Mouse (Mus musculus) forebrain, embryonic 15.5 days (tissue): Measurements from ENCODE around the gene Gorasp1. TPM values are rescaled to one million over a fixed set of nuclear protein-coding genes. Genes with fewer than 3 reads are reported as not detected.

Source experiments
- ATAC-seq: fragments of 200-750 bp; cut with Nextera tagmentation; replicated peaks from 2 replicates; pipeline ENCODE4 v1.8.0; 2017; ENCODE audit warnings: mild to moderate bottlenecking, moderate TSS enrichment, moderate library complexity
- H3K27ac ChIP-seq: fragments of 300-500 bp; sonication (generic); replicated peaks from 2 replicates; pipeline ENCODE4 v1.5.1; 2015; ENCODE audit warnings: mild to moderate bottlenecking, inconsistent platforms
- H3K27me3 ChIP-seq: fragments of 300-500 bp; sonication (generic); 2 replicates; pipeline ENCODE4 v1.6.1; 2015; ENCODE audit warnings: inconsistent platforms
- H3K36me3 ChIP-seq: fragments of 300-500 bp; sonication (generic); 2 replicates; pipeline ENCODE4 v1.6.1; 2015; ENCODE audit warnings: mild to moderate bottlenecking, inconsistent platforms
- H3K4me1 ChIP-seq: fragments of 300-500 bp; sonication (generic); 2 replicates; pipeline ENCODE4 v1.6.1; 2015; ENCODE audit warnings: inconsistent platforms
- H3K4me2 ChIP-seq: fragments of 300-500 bp; sonication (generic); replicated peaks from 2 replicates; pipeline ENCODE4 v1.6.1; 2015; ENCODE audit warnings: mild to moderate bottlenecking, inconsistent platforms
- H3K4me3 ChIP-seq: fragments of 300-500 bp; sonication (generic); 2 replicates; pipeline ENCODE4 v1.5.1; 2015; ENCODE audit warnings: mild to moderate bottlenecking, inconsistent platforms
- H3K9ac ChIP-seq: fragments of 300-500 bp; sonication (generic); replicated peaks from 2 replicates; pipeline ENCODE4 v1.6.1; 2015; ENCODE audit warnings: mild to moderate bottlenecking, inconsistent platforms
- H3K9me3 ChIP-seq: fragments of 300-500 bp; sonication (generic); 2 replicates; pipeline ENCODE4 v1.6.1; 2016; ENCODE audit warnings: inconsistent platforms
- WGBS: fragments of 180-500 bp; shearing (Covaris S2); methylation state at CpG from one replicate; pipeline ENCODE4 v1.1.7; 2015; ENCODE audit warnings: mixed read lengths; 5-methylcytosine and 5-hydroxymethylcytosine counted together
- polyA plus RNA-seq: library from polyadenylated mRNA; unstranded; fragments of >200 nt; fragmentation: Nextera tagmentation; extraction: Ambion mirVana; gene quantifications from 2 replicates; pipeline ENCODE4 v1.2.1, GENCODE M21; 2015

The Gorasp1 gene
- polyA plus RNA-seq, 1 experiment from 2014 or later = 26.2 TPM

DNA sequence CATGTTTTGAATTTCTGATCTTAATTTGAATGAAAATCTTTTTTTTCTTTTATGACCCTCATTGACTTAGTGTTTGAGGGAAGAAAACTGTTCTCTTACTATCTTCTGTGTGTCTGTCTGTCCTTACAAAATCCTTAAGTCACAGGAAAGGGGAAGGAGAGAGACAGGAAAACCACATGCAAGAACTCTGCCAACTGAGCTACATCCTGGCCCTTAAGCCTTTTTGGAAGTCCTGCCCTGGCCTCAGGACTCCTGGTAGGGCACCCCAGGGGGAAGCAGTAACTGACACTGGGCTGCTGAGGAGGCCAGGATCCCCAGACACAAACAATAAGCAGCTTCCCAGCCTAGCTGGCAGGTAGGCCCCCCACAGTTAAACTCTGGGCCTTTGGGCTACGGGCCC lies 6.0 kb upstream of the Gorasp1 start:
- Histone ChIP-seq H3K9ac (no peak overlapping the region), H3K9me3 (no peaks in the 10 kb centered on the region), H3K4me3 (no peak overlapping the region), H3K36me3 (no peaks in the 10 kb centered on the region), H3K4me1 (no peaks in the 10 kb centered on the region), H3K4me2 (no peak overlapping the region), H3K27ac (no peak overlapping the region), H3K27me3 (no peaks in the 10 kb centered on the region)
- ATAC-seq = no peak
- 54% methylated on average over 1 of the region's 1 CpGs for WGBS

DNA sequence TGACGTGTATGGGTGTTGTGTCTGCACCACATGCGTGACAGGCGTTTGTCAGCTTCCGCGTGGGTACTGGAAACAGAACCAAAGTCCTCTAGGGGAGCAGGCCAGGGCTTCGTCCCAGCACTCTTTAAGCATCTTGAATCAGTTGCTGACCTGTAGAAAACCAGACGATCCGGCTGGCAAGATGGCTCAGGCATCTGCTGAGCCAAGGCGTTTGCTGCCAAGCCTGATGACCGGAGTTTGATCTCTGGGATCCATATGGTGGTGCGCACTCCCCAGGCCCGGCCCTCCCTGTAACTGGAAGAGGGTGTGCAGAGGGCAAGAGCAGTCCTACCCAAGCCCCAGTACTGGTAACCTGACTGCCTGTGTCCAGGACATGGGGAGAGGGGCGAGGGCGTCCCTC lies 4.5 kb upstream of the Gorasp1 start:
- Histone ChIP-seq H3K27me3 (no peaks in the 10 kb centered on the region), H3K36me3 (no peaks in the 10 kb centered on the region), H3K9ac (no peak overlapping the region), H3K4me2 (no peak overlapping the region), H3K4me1 (peaks cover 6% of the 10 kb centered on the region), H3K9me3 (no peaks in the 10 kb centered on the region), H3K4me3 (no peak overlapping the region), H3K27ac (no peak overlapping the region)
- WGBS = 85% methylated on average over 14 of the region's 14 CpGs
- ATAC-seq = no peak

DNA sequence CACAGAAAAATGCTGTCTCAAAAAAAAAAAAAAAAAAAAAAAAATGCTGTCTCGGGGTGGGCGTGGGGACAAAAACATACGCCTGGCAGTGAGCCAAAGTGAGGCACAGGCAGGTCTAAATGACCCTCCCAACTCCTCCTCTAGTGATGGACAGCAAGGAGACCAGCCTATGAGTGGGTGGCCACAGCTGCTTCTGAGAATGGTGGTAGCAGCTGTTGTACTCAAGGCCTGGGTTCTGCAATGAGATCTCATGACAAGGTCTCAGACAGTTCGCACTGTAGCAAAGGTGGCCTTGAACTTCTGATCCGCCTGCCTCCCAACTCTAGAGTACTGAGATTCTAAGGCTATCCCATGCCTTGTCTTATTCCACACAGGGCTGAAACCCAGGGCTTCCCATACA lies 4.0 kb upstream of the Gorasp1 start:
- 82% methylated on average over 5 of the region's 5 CpGs for WGBS
- Histone ChIP-seq H3K27ac (no peak overlapping the region), H3K4me3 (no peak overlapping the region), H3K4me2 (no peak overlapping the region), H3K4me1 (peaks cover 11% of the 10 kb centered on the region), H3K36me3 (no peaks in the 10 kb centered on the region), H3K27me3 (no peaks in the 10 kb centered on the region), H3K9me3 (no peaks in the 10 kb centered on the region), H3K9ac (no peak overlapping the region)
- no peak for ATAC-seq

DNA sequence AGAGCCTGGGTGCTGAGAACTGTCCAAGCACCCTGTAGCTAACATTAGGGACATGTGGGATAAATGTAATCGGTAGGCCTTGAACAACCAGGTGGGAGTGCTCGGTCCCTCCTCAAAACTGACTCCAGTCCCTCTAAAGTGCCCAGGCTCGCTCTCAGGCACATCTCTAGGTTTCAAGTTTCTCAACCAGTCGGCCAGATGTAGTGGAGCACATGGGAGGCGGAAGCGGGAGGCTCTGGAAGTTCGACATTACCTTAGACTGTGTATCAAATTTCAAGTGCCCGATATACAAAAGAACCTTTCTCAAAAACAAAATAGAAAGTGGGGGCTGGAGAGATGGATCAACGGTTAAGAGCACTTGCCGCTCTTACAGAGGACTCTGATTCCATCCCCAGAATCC lies 2.3 kb upstream of the Gorasp1 start:
- peaks cover 21% of the 10 kb centered on the region for H3K4me1 ChIP-seq
- no peaks in the 10 kb centered on the region for H3K27me3 ChIP-seq
- H3K9me3 ChIP-seq = no peaks in the 10 kb centered on the region
- no peak overlapping the region for H3K9ac ChIP-seq
- H3K27ac ChIP-seq = no peak overlapping the region
- no peak for ATAC-seq
- no peaks in the 10 kb centered on the region for H3K36me3 ChIP-seq
- 73% methylated on average over 10 of the region's 10 CpGs for WGBS
- no peak overlapping the region for H3K4me3 ChIP-seq
- no peak overlapping the region for H3K4me2 ChIP-seq

DNA sequence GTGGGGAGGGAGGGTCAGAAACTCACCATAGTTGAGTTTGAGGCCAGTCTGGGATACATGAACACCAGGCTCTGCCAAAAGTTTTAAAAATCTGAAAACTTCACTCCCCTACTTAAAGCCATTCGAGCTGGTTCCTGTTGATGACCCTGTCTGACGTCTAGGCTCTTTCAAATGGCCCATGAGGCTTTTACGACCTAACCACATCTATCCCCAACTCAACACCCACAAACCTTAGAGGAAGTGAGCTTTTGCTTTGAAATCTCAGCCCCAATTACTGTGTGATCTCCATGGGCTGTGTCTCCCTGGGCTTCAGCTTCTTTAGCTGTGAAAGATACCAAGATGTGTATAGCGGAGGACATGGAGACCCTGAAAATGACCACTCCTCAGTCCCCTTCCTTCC lies 1.1 kb upstream of the Gorasp1 start:
- Histone ChIP-seq H3K9me3 (no peaks in the 10 kb centered on the region), H3K36me3 (no peaks in the 10 kb centered on the region), H3K4me1 (peaks cover 21% of the 10 kb centered on the region), H3K27ac (no peak overlapping the region), H3K9ac (no peak overlapping the region), H3K4me3 (no peak overlapping the region), H3K4me2 (no peak overlapping the region), H3K27me3 (no peaks in the 10 kb centered on the region)
- WGBS = 83% methylated on average over 4 of the region's 4 CpGs
- ATAC-seq = no peak

DNA sequence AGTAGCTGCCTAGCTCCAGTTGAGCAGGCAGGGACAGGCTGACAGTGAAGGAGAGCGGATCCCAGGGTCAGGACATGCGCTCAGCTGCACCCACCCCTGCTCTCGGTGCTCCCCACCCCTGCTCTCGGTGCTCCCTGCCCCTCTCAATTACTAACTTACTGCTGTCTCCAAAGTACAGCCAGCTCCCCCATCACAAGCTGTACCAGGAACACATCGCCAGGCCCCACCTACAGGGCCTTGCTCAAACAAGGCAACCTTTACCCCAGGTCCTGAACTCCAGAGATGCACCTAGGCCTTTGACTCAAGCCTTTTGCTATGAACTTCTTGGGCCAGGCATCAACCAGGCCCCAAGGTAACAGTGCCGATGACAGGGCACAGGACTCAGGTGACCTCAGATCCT lies 3.7 kb downstream of the Gorasp1 start:
- Histone ChIP-seq H3K4me1 (peaks cover 21% of the 10 kb centered on the region), H3K27ac (no peak overlapping the region), H3K4me2 (no peak overlapping the region), H3K9me3 (no peaks in the 10 kb centered on the region), H3K27me3 (no peaks in the 10 kb centered on the region), H3K9ac (no peak overlapping the region), H3K36me3 (peaks cover 12% of the 10 kb centered on the region; the same call in 1 of the 2 replicates), H3K4me3 (no peak overlapping the region)
- no peak for ATAC-seq
- WGBS = 94% methylated on average over 6 of the region's 6 CpGs

DNA sequence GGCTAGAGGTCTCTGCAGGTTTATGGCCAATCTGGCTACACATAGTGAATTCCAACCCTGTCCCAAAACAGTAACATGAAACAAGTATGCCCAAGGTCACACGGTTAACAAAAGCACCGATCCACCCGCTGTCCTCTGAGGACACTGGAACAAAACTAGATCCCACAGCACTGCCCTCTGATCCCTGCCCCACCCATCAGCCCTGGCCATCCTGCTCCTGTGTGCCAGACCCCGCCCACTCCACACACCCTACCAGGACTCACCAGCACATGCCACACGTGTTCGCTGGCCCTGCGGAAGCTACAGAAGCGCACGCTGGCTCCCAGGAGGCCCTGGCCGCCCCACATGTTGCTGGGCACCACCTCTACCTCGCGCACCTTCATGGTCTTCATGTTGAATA lies 5.0 kb downstream of the Gorasp1 start:
- 89% methylated on average over 12 of the region's 12 CpGs for WGBS
- no peaks in the 10 kb centered on the region for H3K27me3 ChIP-seq
- ATAC-seq = no peak
- no peak overlapping the region for H3K4me2 ChIP-seq
- peaks cover 25% of the 10 kb centered on the region for H3K36me3 ChIP-seq
- H3K4me3 ChIP-seq = no peak overlapping the region
- no peak overlapping the region for H3K27ac ChIP-seq
- H3K9ac ChIP-seq = no peak overlapping the region
- no peaks in the 10 kb centered on the region for H3K9me3 ChIP-seq
- peaks cover 15% of the 10 kb centered on the region for H3K4me1 ChIP-seq

DNA sequence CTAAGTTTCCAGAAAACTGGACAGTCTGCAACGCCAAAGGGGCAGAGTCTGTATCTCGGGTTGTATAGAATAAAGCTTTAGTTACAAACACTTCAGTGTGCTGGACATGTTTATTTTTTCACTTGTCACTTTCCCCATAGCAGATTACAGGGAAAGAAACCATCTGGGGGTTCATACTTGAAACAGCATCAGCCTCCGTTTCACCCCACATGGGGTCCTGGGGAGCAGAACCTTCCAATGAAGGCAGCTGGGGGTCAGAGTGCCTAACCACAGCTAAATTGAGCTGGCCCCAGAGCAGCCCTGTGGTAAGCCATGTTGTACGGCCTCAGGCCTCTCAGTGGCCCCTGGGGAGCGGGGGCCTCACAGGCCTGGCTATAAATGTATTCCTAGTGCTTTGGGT lies 10.9 kb downstream of the Gorasp1 start:
- Histone ChIP-seq H3K4me1 (no peaks in the 10 kb centered on the region), H3K27ac (no peak overlapping the region), H3K4me2 (no peak overlapping the region), H3K4me3 (no peak overlapping the region), H3K36me3 (peaks cover 73% of the 10 kb centered on the region), H3K27me3 (no peaks in the 10 kb centered on the region), H3K9me3 (no peaks in the 10 kb centered on the region), H3K9ac (no peak overlapping the region)
- ATAC-seq = no peak
- WGBS = 90% methylated on average over 5 of the region's 5 CpGs

DNA sequence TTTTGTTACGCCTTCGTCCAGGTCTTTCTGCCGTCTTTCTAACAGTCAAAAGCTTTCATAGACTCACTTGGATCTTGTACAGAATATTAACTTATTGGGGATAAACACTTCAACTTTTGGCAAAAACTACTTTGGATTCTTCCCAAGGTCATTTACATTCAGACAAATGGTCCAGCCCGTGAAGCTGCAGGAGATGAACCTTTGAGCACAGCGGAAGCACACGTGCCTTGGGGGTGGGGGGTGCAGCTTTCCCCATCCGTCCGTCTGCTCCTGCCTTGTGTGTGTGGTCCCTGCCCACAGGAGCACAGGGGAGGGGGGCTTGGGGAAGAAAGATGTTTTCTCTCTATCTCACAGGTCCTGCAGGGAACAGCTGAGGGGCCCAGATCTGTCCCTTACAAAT lies 11.6 kb downstream of the Gorasp1 start:
- 64% methylated on average over 8 of the region's 8 CpGs for WGBS
- H3K36me3 ChIP-seq = peaks cover 80% of the 10 kb centered on the region
- H3K27me3 ChIP-seq = no peaks in the 10 kb centered on the region
- H3K4me3 ChIP-seq = no peak overlapping the region
- H3K9ac ChIP-seq = no peak overlapping the region
- no peak overlapping the region for H3K4me2 ChIP-seq
- H3K9me3 ChIP-seq = no peaks in the 10 kb centered on the region
- no peaks in the 10 kb centered on the region for H3K4me1 ChIP-seq
- ATAC-seq = no peak
- H3K27ac ChIP-seq = no peak overlapping the region

DNA sequence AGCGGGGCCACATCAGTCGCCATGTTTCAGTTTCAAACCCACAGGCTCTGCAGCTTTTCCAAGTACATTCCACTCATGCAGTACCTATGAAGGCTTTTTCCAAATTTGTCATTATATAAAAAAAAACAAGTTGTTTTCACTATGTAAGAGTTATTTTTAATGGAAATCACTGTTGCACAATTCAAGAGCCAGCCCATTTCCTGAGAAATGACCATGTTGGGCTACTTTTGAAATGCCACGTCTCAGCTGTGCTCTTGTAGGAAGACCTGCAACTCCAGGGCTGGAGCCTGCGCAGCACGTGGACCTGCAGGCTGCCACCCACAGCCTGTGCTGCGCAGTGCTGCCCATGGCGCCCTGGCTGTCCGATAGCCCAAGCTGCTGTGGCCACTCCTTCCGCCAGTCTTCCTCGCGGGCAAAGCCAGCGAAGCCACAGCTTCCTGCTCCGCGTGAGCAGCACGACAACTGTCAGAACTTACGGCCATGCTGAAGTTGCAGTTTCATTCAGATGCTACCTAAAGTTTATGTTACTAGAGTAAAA lies 12.2 kb downstream of the Gorasp1 start:
- Histone ChIP-seq H3K27me3 (no peaks in the 10 kb centered on the region), H3K4me3 (no peak overlapping the region), H3K36me3 (peaks cover 83% of the 10 kb centered on the region), H3K4me2 (no peak overlapping the region), H3K9me3 (no peaks in the 10 kb centered on the region), H3K4me1 (no peaks in the 10 kb centered on the region), H3K27ac (no peak overlapping the region), H3K9ac (no peak overlapping the region)
- no peak for ATAC-seq
- 93% methylated on average over 16 of the region's 16 CpGs for WGBS

DNA sequence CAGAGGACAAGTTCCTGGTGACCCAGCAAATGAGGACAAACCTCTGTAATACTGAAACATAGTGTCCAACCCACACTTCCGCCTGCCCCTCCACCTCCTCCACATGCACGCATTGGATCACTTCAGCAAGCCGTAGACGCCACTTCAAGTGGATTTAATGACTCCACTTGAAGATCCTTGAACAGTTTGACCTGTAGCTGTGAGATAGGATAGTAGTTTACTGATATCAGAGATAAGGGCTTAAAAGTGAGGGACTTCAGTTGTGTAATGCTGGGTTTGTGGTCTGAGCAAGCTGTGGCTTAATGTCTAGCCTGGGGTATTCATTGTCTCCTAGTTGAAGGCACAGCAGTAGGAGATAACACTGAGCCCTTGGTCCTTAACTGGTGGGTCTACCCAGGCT lies 13.9 kb downstream of the Gorasp1 start:
- no peak overlapping the region for H3K27ac ChIP-seq
- no peaks in the 10 kb centered on the region for H3K4me1 ChIP-seq
- 89% methylated on average over 4 of the region's 4 CpGs for WGBS
- no peaks in the 10 kb centered on the region for H3K9me3 ChIP-seq
- H3K36me3 ChIP-seq = peaks cover 85% of the 10 kb centered on the region
- H3K9ac ChIP-seq = no peak overlapping the region
- H3K4me3 ChIP-seq = no peak overlapping the region
- ATAC-seq = no peak
- no peak overlapping the region for H3K4me2 ChIP-seq
- no peaks in the 10 kb centered on the region for H3K27me3 ChIP-seq

DNA sequence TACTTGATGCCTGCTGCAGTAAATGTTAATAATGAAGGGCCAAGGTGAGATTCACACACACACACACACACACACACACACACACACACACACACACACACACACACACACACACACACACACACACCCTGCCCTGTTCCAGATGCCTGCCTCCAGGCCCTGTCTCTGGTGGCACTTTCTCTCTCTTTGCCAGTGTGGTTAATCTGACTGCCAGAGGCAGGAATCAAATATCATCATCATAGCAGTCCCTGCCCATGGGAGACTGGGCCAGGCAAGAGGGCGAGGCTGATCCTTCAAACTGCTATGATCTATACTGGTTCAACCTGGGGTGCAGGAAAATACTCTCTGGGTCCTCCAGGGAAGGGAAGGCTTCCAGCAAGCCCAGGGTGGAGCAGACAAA lies 17.5 kb downstream of the Gorasp1 start:
- Histone ChIP-seq H3K9ac (no peak overlapping the region), H3K4me2 (no peak overlapping the region), H3K27ac (no peak overlapping the region), H3K4me3 (no peak overlapping the region), H3K27me3 (no peaks in the 10 kb centered on the region), H3K36me3 (peaks cover 76% of the 10 kb centered on the region), H3K9me3 (no peaks in the 10 kb centered on the region), H3K4me1 (no peaks in the 10 kb centered on the region)
- WGBS = 93% methylated on average over 1 of the region's 1 CpGs
- ATAC-seq = no peak

DNA sequence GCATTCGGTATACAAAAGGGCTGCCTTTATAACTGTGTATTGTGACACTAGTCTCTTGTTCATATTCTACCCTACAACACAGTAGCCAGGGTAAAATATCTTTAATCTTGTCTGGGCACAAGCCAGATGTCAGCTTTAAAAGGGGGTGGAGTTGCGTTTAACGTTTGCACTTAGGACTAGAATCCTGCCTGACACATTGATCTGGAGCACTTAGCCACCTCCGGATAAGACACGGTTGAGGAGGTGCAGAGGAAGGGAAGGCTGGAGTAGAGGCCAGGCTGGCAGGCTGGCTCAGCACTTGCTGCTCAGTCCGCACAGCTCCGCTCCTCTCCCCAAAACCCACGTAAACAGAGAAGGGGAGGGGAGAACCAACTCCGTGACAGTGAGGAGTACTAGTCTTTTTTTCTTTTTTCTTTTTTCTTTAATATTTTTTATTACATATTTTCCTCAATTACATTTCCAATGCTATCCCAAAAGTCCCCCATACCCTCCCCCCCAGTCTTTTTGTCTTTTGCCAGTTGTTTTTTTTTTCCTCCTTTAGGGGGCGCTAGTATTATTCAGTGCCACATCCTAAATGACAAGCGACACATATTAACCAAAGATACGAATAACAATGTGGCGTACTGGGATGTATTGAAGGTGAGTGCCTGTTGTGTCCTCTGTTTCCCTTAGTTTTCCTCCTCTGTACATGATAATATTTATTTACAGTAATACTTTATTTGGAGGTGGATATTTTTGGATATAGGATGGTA lies 24.1 kb downstream of the Gorasp1 start:
- no peak for ATAC-seq
- Histone ChIP-seq H3K27ac (no peak overlapping the region), H3K9ac (no peak overlapping the region), H3K4me3 (no peak overlapping the region), H3K36me3 (peaks cover 84% of the 10 kb centered on the region), H3K4me1 (no peaks in the 10 kb centered on the region), H3K9me3 (no peaks in the 10 kb centered on the region), H3K4me2 (no peak overlapping the region), H3K27me3 (no peaks in the 10 kb centered on the region)
- WGBS = 79% methylated on average over 13 of the region's 13 CpGs
